Mouse (Mus musculus): ENCODE results near the gene Stum.
A peak's percentile ranks its signal among the peaks of the same experiment; 100 is the strongest.

Gene Stum

DNA sequence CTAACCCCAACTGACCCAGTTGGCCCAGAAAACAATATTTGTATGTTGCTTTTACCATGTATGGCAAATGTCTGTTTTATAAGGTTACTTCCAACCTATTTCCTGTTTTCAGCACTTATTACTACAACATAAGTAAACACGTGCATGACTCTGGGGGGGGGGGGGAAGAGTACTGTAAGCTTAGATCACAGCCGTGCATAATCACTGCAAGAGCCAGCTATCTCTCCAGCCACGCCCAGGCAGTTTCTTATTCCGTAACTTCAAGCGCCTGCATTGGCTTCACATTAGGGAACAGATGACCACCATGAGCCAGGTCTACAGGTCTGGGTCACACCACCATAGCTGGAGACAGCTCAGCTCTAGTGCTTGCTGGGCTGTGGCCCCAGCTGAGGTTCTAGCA is 53.5 kb downstream of the Stum start:
- no peak for DNase-seq (ENCODE audit: low spot score in 2 of 2)

DNA sequence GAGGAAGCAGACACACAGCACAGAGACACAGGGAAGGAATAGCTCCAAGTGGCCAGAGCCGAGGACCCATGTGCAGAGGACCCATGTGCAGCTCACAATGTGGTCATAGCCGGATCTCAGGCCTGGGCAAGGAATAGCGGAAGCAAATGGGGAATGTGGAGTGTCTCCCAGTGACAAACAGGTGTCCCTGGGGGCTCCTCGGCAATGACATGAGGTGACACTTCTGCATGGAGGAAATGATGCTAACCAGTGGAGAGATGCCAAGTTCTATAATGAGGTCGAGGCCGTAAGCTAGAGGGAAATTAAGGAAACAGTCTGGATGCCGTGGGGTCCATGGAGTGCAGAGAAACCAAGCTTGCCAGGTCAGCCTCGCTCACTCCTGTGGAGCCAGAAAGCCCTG is 54.4 kb downstream of the Stum start:
- DNase-seq (ENCODE audit: low spot score in 2 of 2) = no peak

DNA sequence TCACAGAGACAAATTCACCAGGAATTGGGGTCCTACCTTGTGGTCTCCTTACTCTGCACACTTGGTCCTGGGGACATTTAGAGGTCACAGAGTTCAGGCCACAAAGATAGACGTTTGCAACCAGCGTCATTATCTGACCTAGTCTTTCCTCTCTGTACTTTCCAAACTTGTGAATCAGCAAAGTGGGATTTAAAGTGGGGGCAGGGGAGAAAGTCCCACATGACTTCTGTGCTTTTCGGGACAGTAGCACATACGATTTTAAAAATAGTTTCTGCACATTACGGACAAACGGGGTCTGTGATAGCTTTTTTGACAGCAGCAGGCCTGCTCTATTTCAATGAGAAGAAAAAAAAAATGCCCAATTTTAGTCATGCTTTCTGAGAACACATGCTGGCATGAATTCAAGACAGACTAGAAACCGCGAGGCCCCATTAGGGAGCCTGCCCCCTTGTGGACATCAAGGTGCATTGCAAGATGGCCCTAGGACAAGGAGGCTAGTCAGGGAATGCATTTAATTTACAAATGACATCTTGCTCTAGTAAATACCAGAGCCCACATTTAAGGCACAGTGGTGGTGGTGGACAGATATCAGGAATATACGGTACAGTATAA is 55.1 kb downstream of the Stum start:
- peak in 1 of 2 experiments; percentile 55 for DNase-seq (ENCODE audit: low spot score in 2 of 2)

DNA sequence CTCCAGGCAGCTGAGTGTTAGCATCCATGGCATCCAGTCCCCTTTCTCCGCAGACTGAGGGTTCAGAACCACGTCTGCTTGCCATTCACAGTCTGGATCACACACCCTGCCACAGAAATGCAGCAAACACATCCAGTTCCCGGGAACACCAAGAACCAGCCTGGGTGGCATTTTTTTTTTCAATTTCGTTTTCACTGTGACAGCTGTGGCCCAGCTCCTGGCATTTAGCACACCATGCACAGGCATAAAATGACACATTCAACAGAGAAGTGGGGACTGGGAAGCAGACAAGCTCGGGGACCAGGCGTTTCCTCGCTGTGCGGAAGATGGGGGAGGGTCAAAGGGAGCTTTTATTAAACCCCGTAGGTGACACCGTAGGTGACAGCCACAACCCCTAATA is 55.6 kb downstream of the Stum start:
- no peak for DNase-seq (ENCODE audit: low spot score in 2 of 2)

DNA sequence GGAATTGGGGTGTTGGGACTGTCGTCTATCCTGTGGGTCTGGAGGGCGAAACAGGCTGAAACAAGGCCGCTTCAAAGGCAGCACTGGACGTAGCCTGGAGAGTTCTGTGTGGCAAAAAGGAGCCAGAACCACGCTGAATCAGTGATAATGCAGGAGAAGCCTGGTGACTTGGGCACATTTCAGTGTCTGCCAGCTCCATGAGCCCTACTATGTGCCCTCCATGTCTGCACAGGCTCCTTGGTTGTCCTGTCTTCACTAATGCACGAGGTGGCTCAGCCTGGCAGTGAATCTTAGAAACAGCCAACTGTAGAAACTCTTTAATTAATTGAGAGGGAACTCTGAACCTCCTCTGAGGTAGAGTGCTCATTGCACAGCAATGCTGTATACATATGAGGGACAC is 56.9 kb downstream of the Stum start:
- DNase-seq (ENCODE audit: low spot score in 2 of 2) = no peak

DNA sequence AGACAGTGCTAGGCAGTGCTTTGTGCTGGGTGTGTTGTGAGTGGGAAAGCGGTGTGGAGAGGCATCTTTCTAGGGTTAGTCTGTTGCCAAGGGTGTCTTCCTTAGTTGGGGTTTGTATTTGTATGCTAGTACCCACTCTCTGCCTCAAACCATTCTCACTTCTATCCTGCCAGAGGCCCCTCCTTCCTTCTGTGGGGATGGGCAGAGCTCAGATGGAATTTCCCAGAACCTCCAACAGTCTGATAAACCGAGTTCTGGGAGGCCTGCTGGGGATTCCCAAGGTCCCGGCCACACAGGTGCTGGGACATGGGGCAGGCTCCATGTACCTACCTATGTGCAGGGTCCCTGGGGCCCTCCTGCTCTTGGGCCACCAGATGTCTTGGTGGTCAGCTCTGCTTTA is 59.4 kb downstream of the Stum start:
- DNase-seq (ENCODE audit: low spot score in 2 of 2) = no peak

DNA sequence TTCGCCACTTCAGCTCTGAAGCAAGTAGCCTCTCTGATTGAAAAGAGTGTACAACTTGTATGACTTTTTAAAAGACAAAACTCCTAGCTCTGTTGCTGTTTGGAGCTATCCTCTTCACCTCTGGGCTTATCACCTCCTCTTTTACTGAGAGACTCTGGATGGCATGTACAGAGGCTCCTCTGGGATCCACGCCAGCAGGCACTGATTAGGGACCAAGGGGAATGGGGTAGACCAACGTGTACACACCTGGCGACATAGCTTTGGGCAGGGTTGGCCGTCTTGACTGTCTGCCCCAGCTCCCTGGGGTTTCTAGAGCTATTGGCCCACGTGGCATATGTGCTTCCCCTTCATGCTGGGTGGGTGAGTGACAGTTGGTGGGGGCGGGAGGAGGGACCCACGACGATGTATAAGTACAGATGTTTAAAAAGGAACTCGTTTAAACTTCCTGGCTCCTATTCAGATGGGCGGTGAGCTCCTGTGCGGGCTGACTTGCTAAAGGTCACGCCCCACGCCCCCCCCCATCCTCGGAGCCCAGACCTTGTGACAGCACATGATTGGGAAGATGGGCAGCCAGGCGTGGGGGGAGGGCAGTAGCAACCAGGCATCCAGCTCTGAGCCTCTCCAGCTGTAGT is 60.2 kb downstream of the Stum start:
- DNase-seq (ENCODE audit: low spot score in 2 of 2) = no peak

DNA sequence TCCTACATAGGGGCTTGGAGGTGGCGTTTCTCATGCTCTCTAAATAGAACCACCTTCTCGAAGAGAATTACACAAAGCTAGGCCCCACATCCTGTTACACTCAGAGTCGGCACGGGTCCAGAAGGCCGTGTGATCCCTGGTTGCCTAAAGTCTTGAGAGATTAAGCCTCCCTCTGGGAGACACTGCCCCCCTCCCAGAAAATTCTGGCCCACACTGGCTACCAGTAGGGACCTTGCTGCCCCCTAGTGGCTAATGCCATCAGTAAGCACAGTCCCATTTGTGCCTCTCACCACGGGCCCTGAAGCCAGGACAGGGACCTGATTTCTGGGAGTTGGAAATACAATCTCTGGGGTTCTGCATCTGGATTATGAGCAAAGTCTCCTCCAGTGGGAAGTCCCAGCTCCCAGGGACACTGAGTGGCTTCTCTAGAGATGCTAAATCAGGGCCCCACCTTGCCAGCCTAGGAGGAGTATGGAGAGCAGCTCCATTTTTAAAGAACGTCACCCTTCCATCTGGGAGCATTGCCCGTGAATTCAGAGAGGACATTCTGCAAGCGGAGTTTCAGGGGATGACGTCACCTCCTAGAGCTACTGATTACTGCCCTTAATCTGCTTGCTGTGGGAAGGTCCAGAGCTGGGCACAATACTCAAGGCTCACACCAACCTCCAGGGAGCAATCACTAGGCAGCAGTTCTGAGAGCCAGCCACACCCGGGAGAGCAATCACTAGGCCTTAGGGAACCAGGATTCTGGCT is 61.1 kb downstream of the Stum start:
- DNase-seq (ENCODE audit: low spot score in 2 of 2) = peak; percentile 61 to 70

DNA sequence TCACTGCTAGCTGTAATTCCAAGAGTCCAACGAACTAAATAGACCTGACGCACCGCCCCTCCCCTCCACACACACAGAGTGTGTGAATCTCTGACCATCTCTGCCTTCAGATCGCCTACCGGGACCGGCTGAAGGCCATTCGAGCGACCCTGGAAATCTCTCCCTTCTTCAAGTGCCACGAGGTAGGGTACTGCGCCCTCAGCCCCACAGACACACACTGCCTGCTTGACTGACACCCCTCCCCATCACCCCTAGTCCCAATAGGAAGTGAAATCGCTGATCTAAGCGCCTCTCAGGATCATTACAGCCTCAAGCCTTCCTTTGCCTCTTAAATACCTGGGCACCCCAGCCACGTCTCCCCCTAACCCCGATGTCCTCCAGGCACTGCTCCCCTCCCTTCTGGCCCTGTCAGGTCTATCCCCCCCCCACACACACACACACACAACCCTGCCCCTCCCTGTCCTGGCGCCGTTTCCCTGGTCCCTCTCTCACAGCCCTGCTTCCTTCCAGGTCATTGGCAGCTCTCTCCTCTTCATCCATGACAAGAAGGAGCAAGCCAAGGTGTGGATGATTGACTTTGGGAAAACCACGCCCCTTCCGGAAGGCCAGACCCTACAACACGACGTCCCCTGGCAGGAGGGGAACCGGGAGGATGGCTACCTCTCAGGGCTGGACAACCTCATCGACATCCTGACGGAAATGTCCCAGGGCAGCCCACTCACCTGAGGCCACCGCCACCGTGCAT is 62.0 kb downstream of the Stum start:
- DNase-seq (ENCODE audit: low spot score in 2 of 2) = no peak

DNA sequence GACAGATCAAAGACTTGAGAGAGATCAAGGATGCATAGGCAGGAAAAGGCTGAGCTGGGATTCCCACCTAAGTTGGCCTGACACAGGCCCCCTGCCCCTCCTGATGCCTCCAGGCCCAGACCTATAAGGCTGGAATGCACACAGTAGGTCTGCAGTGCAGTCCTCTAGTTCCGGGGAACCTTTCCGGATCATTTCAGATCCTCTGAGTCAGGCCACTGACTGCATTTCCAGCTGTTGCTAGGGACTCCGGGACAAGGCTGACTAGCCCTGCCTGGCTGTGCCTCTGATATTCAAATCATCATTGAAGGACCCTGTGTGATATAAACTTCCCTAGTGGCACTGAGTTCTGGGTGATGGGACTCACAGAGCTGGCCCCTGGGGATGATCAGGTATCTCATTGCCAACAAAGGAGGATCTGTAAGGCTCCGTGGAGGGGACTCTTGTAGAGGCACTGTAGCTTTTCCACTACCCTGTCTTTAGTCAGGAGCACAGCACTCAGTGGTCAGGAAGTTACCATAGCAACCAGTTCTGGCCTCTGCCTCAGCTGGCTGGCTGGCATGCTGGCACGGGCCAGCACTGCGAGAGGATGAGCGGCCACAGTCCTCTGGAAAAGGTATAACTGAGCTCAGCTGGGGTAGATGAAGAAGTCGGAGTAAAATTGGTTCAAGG is 62.7 kb downstream of the Stum start:
- DNase-seq (ENCODE audit: low spot score in 2 of 2) = no peak

DNA sequence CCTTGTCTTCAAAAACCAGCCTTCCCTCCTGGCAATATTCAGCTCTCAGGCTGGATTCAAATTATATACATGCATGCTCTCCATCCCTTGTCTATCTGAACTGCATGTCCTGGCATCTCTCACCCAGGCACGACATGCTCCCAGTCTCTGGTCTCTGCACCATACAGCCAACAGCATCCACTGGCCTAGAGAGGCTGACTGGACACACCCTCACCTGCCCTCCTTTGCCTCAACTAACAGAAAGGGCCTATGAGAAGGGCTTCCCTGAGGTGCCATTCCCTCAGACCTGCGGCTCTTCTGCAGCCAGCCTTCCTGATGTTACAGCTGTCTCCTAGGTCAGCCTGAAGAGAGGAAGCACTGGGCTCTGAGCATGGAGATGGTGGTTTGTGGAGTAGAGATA is 64.2 kb downstream of the Stum start:
- no peak for DNase-seq (ENCODE audit: low spot score in 2 of 2)

DNA sequence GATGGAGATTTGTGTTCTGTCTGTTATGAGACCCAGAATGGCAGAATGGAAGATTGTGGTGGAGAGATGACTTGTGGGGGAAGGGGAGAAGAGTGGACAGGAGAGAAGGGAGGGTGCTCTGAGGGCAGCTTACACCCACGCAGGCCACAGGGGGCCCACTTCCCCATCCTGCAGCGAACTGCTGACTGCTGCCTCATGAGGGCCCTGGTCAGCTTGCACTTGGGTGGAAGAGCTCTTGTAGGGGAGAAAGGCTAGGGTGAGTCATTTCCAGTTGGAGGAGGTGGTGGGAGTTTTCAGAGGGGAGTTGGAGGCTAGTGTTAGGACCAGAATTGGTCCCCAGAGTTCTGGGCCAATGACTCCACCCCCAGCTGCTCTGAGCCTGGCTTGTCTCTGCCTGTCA is 66.2 kb downstream of the Stum start:
- DNase-seq (ENCODE audit: low spot score in 2 of 2) = no peak

DNA sequence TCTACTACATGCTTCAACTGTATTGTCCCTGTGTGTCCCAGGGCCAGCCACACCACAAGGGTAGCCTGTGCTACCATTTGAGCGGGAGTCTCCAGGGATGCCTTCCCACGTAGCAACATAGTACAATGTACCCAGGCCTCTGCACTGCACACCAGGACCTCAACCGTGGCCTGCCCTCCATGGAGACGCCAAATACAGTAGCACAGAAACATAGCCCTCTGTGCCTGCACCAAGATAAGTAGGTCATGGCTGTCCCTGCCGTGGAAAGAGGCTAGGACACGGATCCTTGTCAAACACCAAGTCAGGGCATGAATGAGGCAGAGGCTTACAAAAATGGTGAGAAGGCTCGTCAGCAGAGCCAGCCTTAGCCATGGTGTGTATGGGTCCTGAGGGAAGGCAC is 67.5 kb downstream of the Stum start:
- DNase-seq (ENCODE audit: low spot score in 2 of 2) = no peak

DNA sequence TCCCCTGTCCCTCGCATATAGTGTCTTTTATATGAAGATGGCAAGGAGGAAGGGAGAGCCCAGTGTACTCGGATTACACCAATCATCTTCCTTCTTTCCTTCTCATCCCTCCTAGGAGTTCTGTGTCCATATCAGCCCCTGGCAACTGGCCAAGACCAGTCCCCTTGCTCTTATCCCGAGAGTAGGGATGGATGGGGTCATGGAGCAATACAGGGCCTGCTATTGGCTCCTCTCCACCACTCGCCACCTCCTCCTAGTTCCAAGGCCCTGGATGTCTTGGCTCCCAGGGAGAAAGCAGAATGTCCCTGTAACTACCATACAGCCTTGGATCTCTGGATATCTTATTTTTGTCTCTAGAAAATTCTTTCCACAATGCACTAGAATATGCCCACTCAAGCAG is 68.2 kb downstream of the Stum start:
- no peak for DNase-seq (ENCODE audit: low spot score in 2 of 2)

DNA sequence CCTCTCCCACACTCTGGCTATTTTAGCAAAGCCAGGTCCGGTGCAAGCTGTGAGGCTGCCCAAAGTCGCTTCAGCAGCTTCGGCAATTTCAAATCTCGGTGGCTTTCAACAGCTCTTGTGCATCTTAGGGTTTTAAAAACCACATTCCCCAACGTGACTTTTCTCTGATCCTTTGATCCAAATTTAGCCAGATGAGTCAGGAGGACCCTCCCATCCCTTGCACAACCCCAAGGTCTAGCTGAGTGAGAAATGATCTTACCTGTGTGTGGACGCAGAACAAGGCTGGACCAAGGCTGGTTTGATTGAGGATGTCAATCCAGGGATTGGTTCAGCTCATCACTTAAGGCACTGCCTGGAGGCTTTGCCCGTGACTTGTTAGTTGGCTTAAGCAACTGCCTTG is 73.0 kb downstream of the Stum start:
- no peak for DNase-seq (ENCODE audit: low spot score in 2 of 2)

DNA sequence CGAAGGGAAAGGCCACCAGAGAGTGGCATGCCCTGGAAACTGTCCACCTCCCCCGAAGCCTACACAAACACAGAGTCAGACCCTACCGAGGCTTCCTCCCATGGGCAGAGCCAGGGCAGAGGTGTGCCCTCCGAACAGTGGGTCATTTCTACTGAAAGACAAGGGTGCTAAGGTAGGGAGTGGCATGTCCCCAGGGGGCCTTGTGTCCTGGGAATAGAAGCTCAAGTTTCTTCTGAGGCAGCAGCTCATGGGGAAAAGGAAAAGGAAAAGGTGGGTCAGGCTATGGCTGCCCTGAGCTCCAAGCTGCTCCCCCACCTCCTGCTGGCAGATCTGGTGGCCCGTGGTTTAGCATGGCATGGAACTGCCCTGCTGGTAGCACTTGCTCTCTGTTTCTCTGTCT is 73.5 kb downstream of the Stum start:
- no peak for DNase-seq (ENCODE audit: low spot score in 2 of 2)

DNA sequence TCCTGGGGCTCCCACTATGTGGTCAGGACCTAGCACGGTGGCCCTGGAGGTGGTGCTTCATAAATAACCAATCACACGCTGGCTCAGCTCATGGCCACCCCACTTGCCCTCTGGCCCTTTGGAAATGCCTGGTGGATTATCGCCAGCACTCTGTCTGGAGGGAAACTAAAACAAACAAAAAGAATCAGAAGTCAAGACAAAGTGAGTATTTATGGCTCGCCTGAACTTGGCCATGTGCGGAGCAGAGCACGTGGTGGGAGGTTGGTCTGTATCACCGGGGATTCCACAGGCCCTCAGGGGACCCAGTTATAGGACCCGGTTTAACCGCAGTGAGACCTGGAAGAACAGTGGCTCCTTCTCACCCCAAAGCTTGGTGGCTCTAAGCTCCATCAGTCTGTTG is 74.5 kb downstream of the Stum start:
- DNase-seq (ENCODE audit: low spot score in 2 of 2) = no peak

DNA sequence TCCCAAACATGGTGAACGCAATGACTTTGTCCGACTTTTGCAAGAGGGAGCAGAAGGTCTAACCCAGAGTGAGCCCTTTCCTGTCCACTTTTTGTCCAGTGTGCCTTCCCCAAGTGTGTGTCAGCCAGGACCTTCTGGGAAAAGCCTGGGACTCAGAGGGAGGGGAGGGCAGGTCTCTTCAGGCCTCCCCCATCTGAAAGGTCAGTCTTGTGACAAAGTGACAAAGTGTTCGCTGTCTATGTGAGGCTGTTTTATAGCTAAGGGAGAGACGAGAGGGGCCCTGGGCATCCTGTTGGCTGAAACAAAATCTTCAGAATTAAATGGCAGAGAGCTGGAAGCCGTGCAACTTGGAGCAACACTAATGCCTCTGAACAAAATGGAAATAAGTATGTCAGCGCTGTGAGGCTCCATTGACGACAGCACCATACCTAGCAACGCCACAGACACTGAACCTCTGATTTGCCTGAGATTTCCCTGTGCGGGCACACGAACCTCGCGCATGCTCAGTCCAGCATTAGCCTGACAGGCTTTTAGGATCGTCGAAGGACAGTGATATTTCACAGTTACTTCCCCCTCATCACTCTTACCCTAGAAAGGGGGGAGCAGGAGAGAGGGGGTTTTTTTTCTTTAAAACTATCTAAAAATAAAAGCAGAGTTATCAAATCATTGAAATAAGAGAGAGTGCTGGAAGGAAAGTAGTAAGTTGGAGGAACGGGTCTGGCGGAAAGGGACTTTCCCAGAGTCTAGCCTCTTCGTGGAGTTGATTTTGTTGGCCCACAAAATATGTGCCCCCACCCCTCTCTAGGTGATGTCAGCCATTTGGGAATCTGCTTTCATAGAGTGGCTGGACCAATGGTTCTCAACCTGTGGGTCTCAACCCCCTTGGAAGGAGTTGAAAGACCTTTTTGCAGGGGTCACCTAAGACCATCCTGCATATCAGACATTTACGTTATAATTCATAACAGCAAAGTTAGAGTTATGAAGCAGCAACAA is 75.3 kb downstream of the Stum start:
- no peak for DNase-seq (ENCODE audit: low spot score in 2 of 2)

DNA sequence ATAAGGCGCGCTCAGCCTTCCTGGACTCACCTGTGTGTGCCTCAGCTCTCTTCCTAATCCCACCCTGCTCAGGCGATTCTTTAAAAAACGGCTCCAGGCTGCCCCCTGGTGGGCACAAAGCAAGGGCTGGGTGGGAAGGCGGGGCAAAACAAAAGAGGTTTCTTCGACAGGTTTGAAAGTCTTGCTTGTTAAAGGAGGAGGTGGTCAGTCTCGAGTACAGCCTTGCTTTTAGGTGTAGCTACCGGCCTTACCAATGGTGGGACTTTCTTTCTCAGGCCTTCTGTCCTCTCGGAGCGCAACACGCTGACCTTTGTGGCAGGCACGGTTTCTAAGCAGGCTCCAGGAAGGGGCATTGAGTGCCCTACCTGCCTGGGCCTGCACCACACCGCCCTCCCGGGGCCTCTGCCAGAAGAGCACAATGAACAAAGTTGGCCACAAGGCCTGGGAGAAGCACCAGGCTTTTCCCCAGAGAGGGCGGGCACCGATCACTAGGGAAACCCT is 76.1 kb downstream of the Stum start:
- peak; percentile 43 to 50 for DNase-seq (ENCODE audit: low spot score in 2 of 2)

DNA sequence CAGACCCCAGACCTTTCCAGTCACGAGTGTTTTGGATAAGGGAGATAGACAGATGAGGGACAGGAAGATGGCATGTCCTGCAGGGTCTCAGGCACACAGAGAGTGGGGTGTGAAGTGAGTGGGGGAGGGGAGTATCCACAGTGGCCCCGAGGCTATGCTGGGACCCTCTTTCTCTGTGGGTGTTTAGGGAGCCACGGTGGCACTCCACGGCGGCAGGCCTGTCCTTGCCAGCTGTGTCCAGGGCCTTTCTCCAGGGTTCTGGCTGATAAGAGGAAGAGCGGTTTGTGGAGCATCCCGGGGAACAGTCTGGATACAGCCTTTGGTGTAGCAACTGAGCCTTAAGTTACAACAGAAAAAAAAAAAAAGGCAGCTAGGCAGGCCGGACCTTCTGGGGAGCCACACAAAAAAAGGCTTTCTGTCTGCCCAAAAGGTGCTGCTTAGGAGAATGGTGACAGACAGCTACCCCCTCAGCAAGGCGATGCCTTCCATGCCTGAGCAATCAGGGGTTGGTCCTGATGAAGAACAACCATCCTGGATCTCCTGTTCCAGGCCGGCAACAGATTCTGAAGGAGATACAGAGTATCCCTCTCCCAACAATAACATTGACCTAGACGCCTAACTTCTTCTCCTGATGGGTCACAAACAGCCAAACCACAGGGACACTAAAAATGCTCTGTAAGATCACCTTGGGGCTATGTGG is 76.8 kb downstream of the Stum start:
- DNase-seq (ENCODE audit: low spot score in 2 of 2) = no peak

Measured in frontal cortex, postnatal 25 days (tissue).